Mouse (Mus musculus): ENCODE results near the gene Best3. TPM values are rescaled to one million over a fixed set of nuclear protein-coding genes. Genes with fewer than 3 reads are reported as not detected.

Gene Best3
- polyA plus RNA-seq, 1 experiment from 2014 or later: 0.21 TPM

DNA sequence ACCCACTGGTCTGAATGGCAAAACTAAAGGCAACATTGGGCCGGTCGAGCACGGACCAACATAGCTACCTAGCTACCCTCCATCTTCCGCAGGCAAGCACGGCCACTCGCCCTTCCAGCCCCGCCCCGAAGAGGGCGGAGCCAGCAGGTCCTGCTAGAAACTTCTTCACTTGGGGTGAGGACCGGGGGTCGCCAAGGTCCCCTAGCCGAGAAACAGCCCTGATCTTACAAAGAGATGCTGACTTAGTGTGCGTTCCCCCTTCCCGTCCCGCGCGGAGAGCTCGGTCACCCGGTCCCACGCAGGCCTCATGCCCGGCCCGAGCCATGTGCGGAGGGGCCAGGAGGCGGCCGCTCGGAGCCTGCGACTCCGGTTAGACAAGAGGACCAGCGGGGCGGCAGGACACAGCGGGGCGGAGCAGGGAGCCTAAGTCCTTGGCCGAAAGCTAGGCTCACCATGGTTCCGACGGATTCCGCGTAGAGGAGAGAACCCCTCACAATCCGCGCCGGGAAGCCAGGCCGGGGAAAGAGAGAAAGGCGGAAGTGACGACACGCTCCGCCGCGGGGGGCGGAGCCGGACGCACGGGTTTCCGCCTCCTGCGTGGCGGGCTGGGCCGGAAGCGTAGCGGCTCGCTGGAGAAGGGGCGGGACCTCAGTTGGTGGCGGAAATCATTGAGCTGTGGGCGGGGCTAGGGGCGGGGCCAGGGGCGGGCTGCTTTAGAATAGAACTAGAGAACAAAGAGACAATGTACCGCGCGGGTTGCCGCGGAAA is 77.3 kb downstream of the Best3 start, which contains the start of gene Cct2:
TSS of gene Cct2 (minus strand) at position 561 of the 768 bp plus-strand sequence.
- Histone ChIP-seq H3K4me1 (replicated peaks; ENCODE audit: control insufficient read depth, insufficient read depth, low read length) (peaks cover 7% of the 10 kb centered on the region), H3K27me3 (ENCODE audit: control insufficient read depth, insufficient read depth, low read depth, low read length) (no peaks in the 10 kb centered on the region), H3K4me2 (ENCODE audit: low read depth, low read length) (peak within 1 kb of the TSS; percentile 94), H3K9ac (ENCODE audit: low read length) (peak within 1 kb of the TSS; percentile 83), H3K4me3 (ENCODE audit: low read length) (peak within 1 kb of the TSS; percentile 96), H3K9me3 (ENCODE audit: control insufficient read depth, low read length) (no peaks in the 10 kb centered on the region), H3K36me3 (ENCODE audit: control insufficient read depth, insufficient read depth, low read length) (peaks cover 31% of the 10 kb centered on the region), H3K27ac (ENCODE audit: low read length) (peak within 1 kb of the TSS; percentile 91)
- peak; percentile 97 for ATAC-seq (ENCODE audit: low read depth)
- under 1% methylated on average over 67 of the region's 68 CpGs for WGBS

DNA sequence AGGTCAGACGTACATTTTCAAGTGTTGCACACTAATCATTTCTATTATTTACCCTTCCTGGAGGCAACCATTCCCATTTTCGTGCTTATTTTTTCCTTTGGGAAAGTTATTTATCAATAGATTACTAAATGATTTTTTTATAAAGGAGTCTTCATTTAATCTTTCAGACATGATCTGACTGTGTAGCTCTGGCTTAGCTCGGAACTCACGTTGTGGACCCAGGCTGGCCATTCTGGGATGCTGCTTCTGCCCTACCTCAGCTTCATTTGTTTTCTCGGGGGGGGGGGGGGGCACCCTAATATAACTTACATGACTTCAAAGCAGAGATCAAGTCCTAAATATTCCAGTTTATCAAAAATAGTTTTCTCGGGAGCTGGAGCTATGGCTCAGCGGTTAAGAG is 78.0 kb downstream of the Best3 start:
- peaks cover 25% of the 10 kb centered on the region for H3K36me3 ChIP-seq (ENCODE audit: control insufficient read depth, insufficient read depth, low read length)
- H3K4me1 ChIP-seq (replicated peaks; ENCODE audit: control insufficient read depth, insufficient read depth, low read length): peaks cover 7% of the 10 kb centered on the region; the same call in 1 of the 2 replicates
- H3K27me3 ChIP-seq (ENCODE audit: control insufficient read depth, insufficient read depth, low read depth, low read length): no peaks in the 10 kb centered on the region
- peak overlapping the region; percentile 70 for H3K4me2 ChIP-seq (ENCODE audit: low read depth, low read length)
- ATAC-seq (ENCODE audit: low read depth): peak; percentile 31; the same call in 1 of the 2 replicates
- 5% methylated on average over 7 of the region's 7 CpGs for WGBS
- H3K9ac ChIP-seq (ENCODE audit: low read length): peak overlapping the region; percentile 69
- peak overlapping the region; percentile 96 for H3K4me3 ChIP-seq (ENCODE audit: low read length)
- H3K27ac ChIP-seq (ENCODE audit: low read length): peak overlapping the region; percentile 91
- no peaks in the 10 kb centered on the region for H3K9me3 ChIP-seq (ENCODE audit: control insufficient read depth, low read length)

DNA sequence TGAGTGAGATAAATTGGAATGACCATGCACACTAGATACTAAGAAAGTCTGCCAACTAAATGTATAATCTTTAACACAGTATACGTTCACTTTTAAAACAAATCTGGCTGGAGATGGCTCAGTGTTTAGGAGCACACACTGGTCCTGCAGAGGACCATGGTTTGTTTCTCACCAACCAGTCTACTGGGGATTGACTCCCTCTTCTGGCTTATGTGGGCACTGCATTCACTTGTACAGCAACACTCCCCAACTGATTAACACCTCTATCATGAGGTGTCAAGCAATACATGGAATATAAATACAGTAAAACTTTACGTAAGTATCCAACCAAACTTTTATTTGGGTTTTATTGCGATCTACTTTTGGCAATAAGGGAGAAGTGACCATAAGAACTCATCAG is 83.0 kb downstream of the Best3 start:
- no peak for ATAC-seq (ENCODE audit: low read depth)
- H3K4me3 ChIP-seq (ENCODE audit: low read length): no peak overlapping the region
- 0 out of 2 replicates have a peak, but pooled peaks cover 2% of the 10 kb centered on the region for H3K4me1 ChIP-seq (replicated peaks; ENCODE audit: control insufficient read depth, insufficient read depth, low read length)
- H3K9me3 ChIP-seq (ENCODE audit: control insufficient read depth, low read length): no peaks in the 10 kb centered on the region
- H3K9ac ChIP-seq (ENCODE audit: low read length): no peak overlapping the region
- H3K27me3 ChIP-seq (ENCODE audit: control insufficient read depth, insufficient read depth, low read depth, low read length): no peaks in the 10 kb centered on the region
- WGBS: 82% methylated on average over 3 of the region's 3 CpGs
- no peak overlapping the region for H3K4me2 ChIP-seq (ENCODE audit: low read depth, low read length)
- peaks cover 19% of the 10 kb centered on the region for H3K36me3 ChIP-seq (ENCODE audit: control insufficient read depth, insufficient read depth, low read length)
- no peak overlapping the region for H3K27ac ChIP-seq (ENCODE audit: low read length)

DNA sequence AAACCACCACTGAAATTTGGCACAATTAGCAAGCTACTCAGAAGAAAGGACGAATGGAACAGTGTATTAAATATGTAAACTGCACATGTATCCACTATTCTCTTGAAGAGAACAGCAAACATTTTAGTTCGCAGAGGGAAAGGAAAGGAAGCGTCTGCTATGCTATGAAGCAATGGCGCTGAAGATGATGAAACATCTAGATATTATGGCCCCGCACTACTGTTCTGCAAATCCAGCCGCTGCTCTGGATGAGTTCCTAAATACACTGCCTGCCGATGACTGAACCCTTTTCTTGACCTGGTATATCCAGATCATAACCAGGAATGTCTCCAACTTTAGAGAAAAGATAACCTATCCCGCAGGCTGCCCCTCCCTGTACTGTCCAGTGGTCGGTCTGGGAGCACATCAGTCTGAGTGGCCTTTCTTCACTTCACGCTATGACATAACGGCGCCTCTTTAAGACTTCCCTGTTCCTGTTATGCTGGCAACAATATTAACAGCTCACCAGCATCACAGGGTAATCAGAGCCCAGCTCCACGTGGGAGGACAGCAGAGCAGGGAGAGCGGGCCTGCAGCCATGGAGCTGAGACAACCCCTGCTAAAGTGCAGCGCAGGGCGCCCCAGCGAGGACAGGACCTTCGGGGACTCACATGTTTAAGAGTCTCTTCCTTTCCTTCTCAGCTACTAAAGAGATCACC is 86.2 kb downstream of the Best3 start:
- Histone ChIP-seq H3K4me3 (ENCODE audit: low read length) (no peak overlapping the region), H3K27me3 (ENCODE audit: control insufficient read depth, insufficient read depth, low read depth, low read length) (no peaks in the 10 kb centered on the region), H3K9me3 (ENCODE audit: control insufficient read depth, low read length) (no peaks in the 10 kb centered on the region), H3K36me3 (ENCODE audit: control insufficient read depth, insufficient read depth, low read length) (peaks cover 37% of the 10 kb centered on the region), H3K4me2 (ENCODE audit: low read depth, low read length) (no peak overlapping the region), H3K9ac (ENCODE audit: low read length) (no peak overlapping the region), H3K4me1 (replicated peaks; ENCODE audit: control insufficient read depth, insufficient read depth, low read length) (no peaks in the 10 kb centered on the region), H3K27ac (ENCODE audit: low read length) (no peak overlapping the region)
- ATAC-seq (ENCODE audit: low read depth): 0 out of 2 replicates have a peak, but pooled peaks have one; percentile 26
- WGBS: 85% methylated on average over 18 of the region's 18 CpGs

DNA sequence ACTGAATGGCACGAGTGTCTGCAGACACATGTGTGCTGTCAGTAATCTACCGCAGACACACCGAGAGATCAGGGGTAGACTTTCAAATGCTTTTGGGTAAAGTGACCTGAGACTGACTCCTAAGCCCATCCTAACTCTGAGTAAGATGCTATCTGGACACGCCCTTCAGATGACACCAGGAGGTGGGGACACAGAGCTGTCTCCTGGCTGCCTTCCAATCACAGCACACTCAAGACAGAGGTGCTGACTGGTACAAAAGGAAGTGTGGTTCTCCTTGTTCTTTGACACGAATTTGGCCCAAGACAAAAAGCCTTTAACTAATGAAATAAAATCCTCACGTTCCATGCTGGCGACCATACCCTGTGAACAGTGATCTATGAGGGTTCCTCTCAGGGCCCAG is 87.1 kb downstream of the Best3 start:
- Histone ChIP-seq H3K4me2 (ENCODE audit: low read depth, low read length) (no peak overlapping the region), H3K36me3 (ENCODE audit: control insufficient read depth, insufficient read depth, low read length) (peaks cover 37% of the 10 kb centered on the region), H3K9ac (ENCODE audit: low read length) (no peak overlapping the region), H3K4me3 (ENCODE audit: low read length) (no peak overlapping the region), H3K27me3 (ENCODE audit: control insufficient read depth, insufficient read depth, low read depth, low read length) (no peaks in the 10 kb centered on the region), H3K27ac (ENCODE audit: low read length) (no peak overlapping the region), H3K9me3 (ENCODE audit: control insufficient read depth, low read length) (no peaks in the 10 kb centered on the region), H3K4me1 (replicated peaks; ENCODE audit: control insufficient read depth, insufficient read depth, low read length) (no peaks in the 10 kb centered on the region)
- 60% methylated on average over 7 of the region's 7 CpGs for WGBS
- no peak for ATAC-seq (ENCODE audit: low read depth)

Other genes starting within 250 kb of the Best3 start
- 0.08 TPM in 1 of 2 replicates, not detected in the other for gene Myrfl, start 89.4 kb upstream of the Best3 start, polyA plus RNA-seq (2015; fragmentation: Nextera tagmentation; extraction: Ambion mirVana)
- gene Rab3ip, start 35.5 kb upstream of the Best3 start, polyA plus RNA-seq (2015; fragmentation: Nextera tagmentation; extraction: Ambion mirVana): 31.6 and 33.8 TPM in 2 replicates
- gene Gm10271, start 13.7 kb upstream of the Best3 start, polyA plus RNA-seq (2015; fragmentation: Nextera tagmentation; extraction: Ambion mirVana): not detected in 2 replicates
- 0.49 and 0.65 TPM in 2 replicates for gene Lrrc10, start 59.0 kb downstream of the Best3 start, polyA plus RNA-seq (2015; fragmentation: Nextera tagmentation; extraction: Ambion mirVana)
- 213 and 228 TPM in 2 replicates for gene Cct2, start 77.5 kb downstream of the Best3 start, polyA plus RNA-seq (2015; fragmentation: Nextera tagmentation; extraction: Ambion mirVana)
- gene Frs2, start 162.2 kb downstream of the Best3 start, polyA plus RNA-seq (2015; fragmentation: Nextera tagmentation; extraction: Ambion mirVana): 19.4 and 20.8 TPM in 2 replicates
- 53.2 and 56.5 TPM in 2 replicates for gene Yeats4, start 238.2 kb downstream of the Best3 start, polyA plus RNA-seq (2015; fragmentation: Nextera tagmentation; extraction: Ambion mirVana)

Measured in lung, embryonic 16.5 days (tissue).